Mouse (Mus musculus): Measurements from ENCODE around the gene Ptpn21.

The Ptpn21 gene

GRCm38 (mm10) chr12:98736951-98737800 lies at the start of gene Ptpn21:
Gene Ptpn21 (minus strand): TSS chr12:98737405.
- no peak for DNase-seq (ENCODE audit: low spot score)

- no peak for DNase-seq (ENCODE audit: low spot score)
Observed at GRCm38 (mm10) chr12:98784251-98784650, 47.0 kb upstream of the Ptpn21 start.

- no peak for DNase-seq (ENCODE audit: low spot score)
Observed at GRCm38 (mm10) chr12:98779148-98779547, 41.9 kb upstream of the Ptpn21 start.

- DNase-seq (ENCODE audit: low spot score) = no peak
Observed at GRCm38 (mm10) chr12:98777509-98777908, 40.3 kb upstream of the Ptpn21 start.

- DNase-seq (ENCODE audit: low spot score) = no peak
Observed at GRCm38 (mm10) chr12:98766241-98766640, 29.0 kb upstream of the Ptpn21 start.

- no peak for DNase-seq (ENCODE audit: low spot score)
Observed at GRCm38 (mm10) chr12:98759700-98760099, 22.5 kb upstream of the Ptpn21 start.

GRCm38 (mm10) chr12:98757636-98758035 lies 20.4 kb upstream of the Ptpn21 start:
- DNase-seq (ENCODE audit: low spot score) = no peak

- peak; percentile 40 for DNase-seq (ENCODE audit: low spot score)
Observed at GRCm38 (mm10) chr12:98747380-98747753, 10.2 kb upstream of the Ptpn21 start.

- DNase-seq (ENCODE audit: low spot score) = peak; percentile 90
Observed at GRCm38 (mm10) chr12:98746746-98747379, 9.7 kb upstream of the Ptpn21 start, which contains the start of gene Zc3h14. Gene Zc3h14 (plus strand): TSS chr12:98746964.

GRCm38 (mm10) chr12:98746131-98746530 lies 8.9 kb upstream of the Ptpn21 start:
- DNase-seq (ENCODE audit: low spot score) = peak; percentile 72

GRCm38 (mm10) chr12:98745626-98746025 lies 8.4 kb upstream of the Ptpn21 start:
- no peak for DNase-seq (ENCODE audit: low spot score)

- DNase-seq (ENCODE audit: low spot score) = no peak
Observed at GRCm38 (mm10) chr12:98741011-98741501, 3.9 kb upstream of the Ptpn21 start.

GRCm38 (mm10) chr12:98737801-98738350 lies 671 bp upstream of the Ptpn21 start:
- DNase-seq (ENCODE audit: low spot score) = no peak

- no peak for DNase-seq (ENCODE audit: low spot score)
Observed at GRCm38 (mm10) chr12:98734880-98735801, 2.1 kb downstream of the Ptpn21 start.

GRCm38 (mm10) chr12:98734246-98734879 lies 2.8 kb downstream of the Ptpn21 start:
- peak; percentile 76 for DNase-seq (ENCODE audit: low spot score)

- no peak for DNase-seq (ENCODE audit: low spot score)
Observed at GRCm38 (mm10) chr12:98733776-98734175, 3.4 kb downstream of the Ptpn21 start.

GRCm38 (mm10) chr12:98733165-98733564 lies 4.0 kb downstream of the Ptpn21 start:
- no peak for DNase-seq (ENCODE audit: low spot score)

- no peak for DNase-seq (ENCODE audit: low spot score)
Observed at GRCm38 (mm10) chr12:98730682-98731081, 6.5 kb downstream of the Ptpn21 start.

GRCm38 (mm10) chr12:98727186-98727585 lies 10.0 kb downstream of the Ptpn21 start:
- DNase-seq (ENCODE audit: low spot score) = no peak

GRCm38 (mm10) chr12:98726078-98726477 lies 11.1 kb downstream of the Ptpn21 start:
- no peak for DNase-seq (ENCODE audit: low spot score)

GRCm38 (mm10) chr12:98724976-98725375 lies 12.2 kb downstream of the Ptpn21 start:
- DNase-seq (ENCODE audit: low spot score) = no peak

All from c-Kit-positive CD71-positive TER-119-positive erythroid progenitor cells, embryonic 14.5 days (primary cell).